Mouse (Mus musculus): ENCODE measurements around the gene Gm2007. TPM values are rescaled to one million over a fixed set of nuclear protein-coding genes. Genes with fewer than 3 reads are reported as not detected.
"Not testable (repeated sequence)": the region's sequence is repeated elsewhere in the genome, so short reads cannot be mapped to it uniquely, and the experiment has no call there.

Gm2007 gene
- not detected for total RNA-seq (2021)
- long read RNA-seq, experiment 1, partial matches to known transcripts = 0 of 3 reads
- long read RNA-seq, experiment 1, other reads (novel, unspliced or antisense) = 3 of 3 reads
- long read RNA-seq, experiment 2 = 0 reads

- intact Hi-C loops (cut with DNase I); H3K4me3 ChIP-seq; H3K27ac ChIP-seq; DNase-seq: not testable (repeated sequence)
These were observed at the start of gene Gm2007 for GRCm38 (mm10) chr2:175741237-175741636. Gene Gm2007 (plus strand): TSS chr2:175741537.

- DNase-seq; H3K4me3 ChIP-seq; H3K27ac ChIP-seq; intact Hi-C loops (cut with DNase I): not testable (repeated sequence)
These were observed 37.8 kb upstream of the Gm2007 start, which contains the start of gene Zfp969 for GRCm38 (mm10) chr2:175703546-175703945. Gene Zfp969 (minus strand): TSS chr2:175703646.

- intact Hi-C loops (cut with DNase I); H3K4me3 ChIP-seq; H3K27ac ChIP-seq; DNase-seq: not testable (repeated sequence)
These were observed 59.7 kb downstream of the Gm2007 start, which contains the start of gene Gm14288 for GRCm38 (mm10) chr2:175800993-175801392. Gene Gm14288 (minus strand): TSS chr2:175801093.

Other genes starting within 250 kb of the Gm2007 start
- gene Gm11007, start 97.6 kb upstream of the Gm2007 start, total RNA-seq (2021) = not detected
- gene Zfp969, start 37.9 kb upstream of the Gm2007 start, total RNA-seq (2021) = 1 to 10 TPM in 1 of 2 experiments, not detected in 1; 2.1 TPM
- gene Gm14288, start 59.6 kb downstream of the Gm2007 start, total RNA-seq (2021) = 10 to 100 TPM; 13.7 to 14.2 TPM
- 10 to 100 TPM; 11.3 to 11.4 TPM for gene Gm6710, start 127.7 kb downstream of the Gm2007 start, total RNA-seq (2021)
- 1 to 10 TPM; 6.1 to 6.9 TPM for gene Zfp966, start 189.6 kb downstream of the Gm2007 start, total RNA-seq (2021)
- 10 to 100 TPM; 19.3 to 24.0 TPM for gene Gm2026, start 223.8 kb downstream of the Gm2007 start, total RNA-seq (2021)

All from gastrocnemius, adult 2 months (tissue).